ENCODE assay signal across 18 mouse cellular contexts in genomic region chr14:17846700-17847099, GRCm38 (mm10).
"Had no signal": no experiment of that assay in that cellular context is flagged by ENCODE, and none has a peak within 500 bp of the region (broad histone marks: within the 10 kb centered on the region; RNA-seq: fewer than 3 reads in every experiment).

No protein-coding gene starts in this region.

- H3K4me3 ChIP-seq: left cerebral cortex, adult 2 months; lung, embryonic 15.5 days; midbrain, embryonic 12.5 days; midbrain, embryonic 15.5 days; neural tube, embryonic 12.5 days; neural tube, embryonic 15.5 days had no signal

- H3K27ac ChIP-seq: left cerebral cortex, adult 2 months; liver, embryonic 14.5 days; lung, embryonic 15.5 days; macrophage; midbrain, embryonic 12.5 days; midbrain, embryonic 15.5 days; neural tube, embryonic 12.5 days; neural tube, embryonic 15.5 days; stomach, postnatal 0 days had no signal

- ATAC-seq: midbrain, embryonic 15.5 days had no signal

- H3K4me2 ChIP-seq: liver, embryonic 11.5 days; lung, embryonic 15.5 days; midbrain, embryonic 12.5 days; midbrain, embryonic 15.5 days; neural tube, embryonic 12.5 days; neural tube, embryonic 15.5 days had no signal

- H3K4me1 ChIP-seq: lung, embryonic 15.5 days; midbrain, embryonic 12.5 days; midbrain, embryonic 15.5 days; neural tube, embryonic 12.5 days; neural tube, embryonic 15.5 days had no signal

- H3K9me3 ChIP-seq: lung, embryonic 15.5 days; midbrain, embryonic 12.5 days; midbrain, embryonic 15.5 days; neural tube, embryonic 12.5 days; neural tube, embryonic 15.5 days had no signal

- H3K36me3 ChIP-seq: lung, embryonic 15.5 days; midbrain, embryonic 12.5 days; midbrain, embryonic 15.5 days; neural tube, embryonic 12.5 days; neural tube, embryonic 15.5 days had no signal

- H3K9ac ChIP-seq: liver, embryonic 14.5 days; lung, embryonic 15.5 days; midbrain, embryonic 12.5 days; midbrain, embryonic 15.5 days; neural tube, embryonic 12.5 days; neural tube, embryonic 15.5 days had no signal

- DNase-seq: kidney, adult 9 months; layer of hippocampus, postnatal 36 days; right cerebral cortex, adult 18-20 months; right cerebral cortex, postnatal 14 days; right cerebral cortex, postnatal 4 days; thymus, adult 2 months; thymus, postnatal 14 days; thymus, postnatal 4 days had no signal

- H3K27me3 ChIP-seq: lung, embryonic 15.5 days; midbrain, embryonic 12.5 days; midbrain, embryonic 15.5 days; neural tube, embryonic 12.5 days; neural tube, embryonic 15.5 days had no signal
